Mouse (Mus musculus) neural tube, embryonic 11.5 days (tissue): ENCODE measurements around the gene Uxt. TPM values are rescaled to one million over a fixed set of nuclear protein-coding genes. Genes with fewer than 3 reads are reported as not detected.

Source experiments
- ATAC-seq: fragments of 200-750 bp; cut with Nextera tagmentation; 2 replicates; pipeline ENCODE4 v1.8.0; 2017; ENCODE audit warnings: moderate number of reproducible peaks, mild to moderate bottlenecking, moderate TSS enrichment, moderate library complexity; ENCODE audit not compliant: insufficient read depth, low FRiP score, low TSS enrichment
- DNase-seq: peaks from one replicate; pipeline ENCODE4 v3.0.0-alpha.2; 2015; ENCODE audit warnings: low spot score
- H3K27ac ChIP-seq: fragments of 300-500 bp; sonication (generic); 2 replicates; pipeline ENCODE4 v1.5.1; 2014; ENCODE audit warnings: low read depth, mild to moderate bottlenecking, low read length
- H3K27me3 ChIP-seq: fragments of 300-500 bp; sonication (generic); 2 replicates; pipeline ENCODE4 v1.6.1; 2014; ENCODE audit warnings: mild to moderate bottlenecking, low read length, mixed read lengths; ENCODE audit not compliant: control insufficient read depth, insufficient read depth
- H3K36me3 ChIP-seq: fragments of 300-500 bp; sonication (generic); 2 replicates; pipeline ENCODE4 v1.6.1; 2014; ENCODE audit warnings: mild to moderate bottlenecking, low read length, moderate library complexity, mixed read lengths; ENCODE audit not compliant: control insufficient read depth, insufficient read depth
- H3K4me1 ChIP-seq: fragments of 300-500 bp; sonication (generic); 2 replicates; pipeline ENCODE4 v1.6.1; 2014; ENCODE audit warnings: low read length, mixed read lengths; ENCODE audit not compliant: control insufficient read depth, insufficient read depth
- H3K4me2 ChIP-seq: fragments of 300-500 bp; sonication (generic); 2 replicates; pipeline ENCODE4 v1.6.1; 2014; ENCODE audit warnings: low read depth, mild to moderate bottlenecking, moderate library complexity
- H3K4me3 ChIP-seq: fragments of 300-500 bp; sonication (generic); 2 replicates; pipeline ENCODE4 v1.5.1; 2014; ENCODE audit warnings: low read depth, low read length
- H3K9ac ChIP-seq: fragments of 300-500 bp; sonication (generic); 2 replicates; pipeline ENCODE4 v1.6.1; 2014; ENCODE audit warnings: mild to moderate bottlenecking, low read length
- H3K9me3 ChIP-seq: fragments of 300-500 bp; sonication (generic); 2 replicates; pipeline ENCODE4 v1.6.1; 2016; ENCODE audit warnings: low read length; ENCODE audit not compliant: control insufficient read depth
- WGBS: fragments of 180-500 bp; shearing (Covaris S2); extraction: QIAGEN DNeasy Blood & Tissue Kit; methylation state at CpG from one replicate; pipeline ENCODE4 v1.1.7; 2014; 5-methylcytosine and 5-hydroxymethylcytosine counted together
- polyA plus RNA-seq: library from polyadenylated mRNA; unstranded; fragments of >200 nt; fragmentation: Nextera tagmentation; extraction: Ambion mirVana; gene quantifications from 2 replicates; pipeline ENCODE4 v1.2.1, GENCODE M21; 2014

Gene Uxt
- 50.2 and 52.8 TPM in 2 replicates for polyA plus RNA-seq

GRCm38 (mm10) chrX:20961477-20962378 lies at the start of gene Uxt:
Gene Uxt (minus strand): TSS chrX:20962017.
- H3K27me3 ChIP-seq, result no peaks in the 10 kb centered on the region
- H3K9ac ChIP-seq, result peak within 1 kb of the TSS; percentile 39
- DNase-seq, result peak; percentile 88
- H3K4me2 ChIP-seq, result peak within 1 kb of the TSS; percentile 37
- ATAC-seq, result peak; percentile 98
- no peaks in the 10 kb centered on the region for H3K36me3 ChIP-seq
- no peaks in the 10 kb centered on the region for H3K9me3 ChIP-seq
- no peak within 1 kb of the TSS for H3K27ac ChIP-seq
- 18% methylated on average over 57 of the region's 57 CpGs for WGBS
- peak within 1 kb of the TSS; percentile 42 for H3K4me3 ChIP-seq
- H3K4me1 ChIP-seq, result no peaks in the 10 kb centered on the region

- H3K4me3 ChIP-seq, result no peak overlapping the region
- H3K9ac ChIP-seq, result no peak overlapping the region
- no peaks in the 10 kb centered on the region for H3K4me1 ChIP-seq
- H3K4me2 ChIP-seq, result no peak overlapping the region
- H3K9me3 ChIP-seq, result no peaks in the 10 kb centered on the region; the same call in 1 of the 2 replicates
- H3K27me3 ChIP-seq, result no peaks in the 10 kb centered on the region
- no peak overlapping the region for H3K27ac ChIP-seq
- no peaks in the 10 kb centered on the region for H3K36me3 ChIP-seq
- no peak for DNase-seq
- ATAC-seq, result no peak
- 47% methylated on average over 1 of the region's 1 CpGs for WGBS
Measured at GRCm38 (mm10) chrX:20980901-20981300, 19.1 kb upstream of the Uxt start.

DNA sequence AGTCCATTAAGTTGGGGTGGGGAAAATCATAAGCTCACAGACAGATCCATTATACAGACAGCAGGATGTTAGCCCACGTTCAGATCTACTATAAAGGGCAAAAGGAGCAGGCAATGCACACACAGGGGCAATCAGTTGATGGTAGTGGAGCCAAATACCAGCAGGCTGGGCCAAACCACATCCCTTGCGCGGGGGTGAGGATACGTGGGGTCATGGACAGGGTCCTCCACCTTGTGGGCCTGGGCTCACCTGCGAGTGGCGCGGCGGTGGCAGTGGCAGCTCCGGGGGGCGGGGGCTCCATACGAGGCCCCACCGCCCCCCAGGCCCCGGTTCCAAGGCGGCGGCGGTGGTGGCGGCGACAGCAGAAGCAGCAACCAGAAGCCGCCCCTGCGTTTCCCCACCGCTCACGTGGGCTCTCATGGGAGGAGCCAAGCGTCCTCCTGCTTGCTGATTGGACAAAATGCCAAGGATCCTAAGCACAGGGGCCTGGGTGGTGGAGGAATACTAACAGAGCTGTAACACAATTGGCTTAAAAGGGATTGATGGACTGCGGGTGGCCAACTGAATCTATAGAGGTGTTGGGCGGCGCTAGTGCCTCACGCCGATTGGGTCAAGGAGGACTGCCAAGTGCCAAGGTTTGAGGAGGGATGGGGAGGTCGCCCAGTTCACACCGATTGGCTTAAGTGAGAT lies 11.5 kb downstream of the Uxt start, which contains the start of gene Elk1:
TSS of gene Elk1 (minus strand) at position 418 of the 690 bp plus-strand sequence.
- peak; percentile 99 for ATAC-seq
- no peak within 1 kb of the TSS for H3K27ac ChIP-seq
- 21% methylated on average over 28 of the region's 30 CpGs for WGBS
- no peaks in the 10 kb centered on the region for H3K36me3 ChIP-seq
- no peaks in the 10 kb centered on the region for H3K27me3 ChIP-seq
- H3K4me3 ChIP-seq, result peak within 1 kb of the TSS; percentile 49
- H3K4me2 ChIP-seq, result peak within 1 kb of the TSS; percentile 42
- no peaks in the 10 kb centered on the region for H3K9me3 ChIP-seq
- peak within 1 kb of the TSS; percentile 53 for H3K9ac ChIP-seq
- H3K4me1 ChIP-seq, result no peaks in the 10 kb centered on the region
- peak; percentile 87 for DNase-seq

GRCm38 (mm10) chrX:20946055-20946454 lies 15.8 kb downstream of the Uxt start:
- Histone ChIP-seq H3K27me3 (no peaks in the 10 kb centered on the region), H3K36me3 (no peaks in the 10 kb centered on the region), H3K27ac (no peak overlapping the region), H3K9ac (no peak overlapping the region), H3K9me3 (no peaks in the 10 kb centered on the region), H3K4me3 (no peak overlapping the region), H3K4me2 (no peak overlapping the region), H3K4me1 (no peaks in the 10 kb centered on the region)
- 10% methylated on average over 4 of the region's 4 CpGs for WGBS
- ATAC-seq (no peak), DNase-seq (peak; percentile 38)

GRCm38 (mm10) chrX:20931963-20932362 lies 29.9 kb downstream of the Uxt start:
- WGBS, result 86% methylated on average over 1 of the region's 1 CpGs

GRCm38 (mm10) chrX:20931364-20931763 lies 30.5 kb downstream of the Uxt start, which contains the start of gene Cfp:
Gene Cfp (minus strand): TSS chrX:20931555.
- H3K36me3 ChIP-seq, result 0 out of 2 replicates have a peak, but pooled peaks cover 2% of the 10 kb centered on the region
- no peaks in the 10 kb centered on the region for H3K27me3 ChIP-seq
- H3K4me2 ChIP-seq, result no peak within 1 kb of the TSS
- H3K4me1 ChIP-seq, result no peaks in the 10 kb centered on the region
- WGBS, result 73% methylated on average over 1 of the region's 1 CpGs
- H3K9me3 ChIP-seq, result no peaks in the 10 kb centered on the region
- no peak within 1 kb of the TSS for H3K27ac ChIP-seq
- H3K4me3 ChIP-seq, result no peak within 1 kb of the TSS
- ATAC-seq (no peak), DNase-seq (no peak)
- H3K9ac ChIP-seq, result no peak within 1 kb of the TSS

More at GRCm38 (mm10) chrX:20931963-20932362, 29.9 kb downstream of the Uxt start:
- Histone ChIP-seq H3K9ac (no peak overlapping the region), H3K4me1 (no peaks in the 10 kb centered on the region), H3K27me3 (no peaks in the 10 kb centered on the region), H3K36me3 (0 out of 2 replicates have a peak, but pooled peaks cover 2% of the 10 kb centered on the region), H3K27ac (no peak overlapping the region), H3K9me3 (no peaks in the 10 kb centered on the region), H3K4me3 (no peak overlapping the region), H3K4me2 (no peak overlapping the region)
- no peak for DNase-seq
- no peak for ATAC-seq

DNA sequence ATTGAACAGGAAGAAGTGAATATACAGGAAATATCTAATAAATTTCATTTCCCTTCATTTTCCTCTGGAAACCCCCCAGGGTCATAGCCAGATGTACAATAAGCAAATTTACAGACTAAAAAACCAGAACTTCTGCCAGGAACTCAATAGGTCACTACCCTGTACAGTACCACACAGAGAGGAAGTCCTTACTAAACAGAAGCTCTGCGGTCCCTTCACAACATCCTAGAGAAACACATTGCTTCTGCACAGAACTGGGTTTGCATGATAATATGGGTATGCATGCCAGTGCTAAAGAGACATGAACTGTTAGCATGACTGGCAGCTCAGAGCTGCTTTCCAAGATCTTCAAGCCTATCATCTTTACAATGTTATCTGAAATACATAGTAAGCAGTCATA lies 32.0 kb downstream of the Uxt start:
- DNase-seq (no peak), ATAC-seq (no peak)
- H3K36me3 ChIP-seq, result no peaks in the 10 kb centered on the region
- H3K4me1 ChIP-seq, result no peaks in the 10 kb centered on the region
- no peaks in the 10 kb centered on the region for H3K9me3 ChIP-seq
- H3K27me3 ChIP-seq, result no peaks in the 10 kb centered on the region
- no peak overlapping the region for H3K27ac ChIP-seq
- H3K4me3 ChIP-seq, result no peak overlapping the region
- no peak overlapping the region for H3K4me2 ChIP-seq
- 86% methylated on average over 1 of the region's 1 CpGs for WGBS
- H3K9ac ChIP-seq, result no peak overlapping the region

- DNase-seq (no peak), ATAC-seq (no peak)
- H3K4me1 ChIP-seq, result no peaks in the 10 kb centered on the region
- H3K9me3 ChIP-seq, result no peaks in the 10 kb centered on the region
- no peak overlapping the region for H3K4me3 ChIP-seq
- no peak overlapping the region for H3K9ac ChIP-seq
- no peak overlapping the region for H3K4me2 ChIP-seq
- no peaks in the 10 kb centered on the region for H3K36me3 ChIP-seq
- H3K27ac ChIP-seq, result no peak overlapping the region
- H3K27me3 ChIP-seq, result no peaks in the 10 kb centered on the region
Measured at GRCm38 (mm10) chrX:20924976-20925375, 36.8 kb downstream of the Uxt start.
